Mouse (Mus musculus): ENCODE results near the gene Crybb1. TPM values are rescaled to one million over a fixed set of nuclear protein-coding genes. Genes with fewer than 3 reads are reported as not detected.

Gene Crybb1
- polyA plus RNA-seq, 1 experiment = 0.06 TPM

- no peaks in the 10 kb centered on the region for H3K79me2 ChIP-seq (ENCODE audit: control insufficient read depth, insufficient read depth)
- H3K4me3 ChIP-seq (ENCODE audit: insufficient read depth, poor library complexity, severe bottlenecking) = no peak overlapping the region
- no peak for TF ChIP-seq MAX (IDR thresholded peaks at IDR 0.05)
- H3K27me3 ChIP-seq (ENCODE audit: control insufficient read depth, insufficient read depth, insufficient read length) = peaks cover under 1% of the 10 kb centered on the region
- no peak overlapping the region for H3ac ChIP-seq (ENCODE audit: control insufficient read depth, insufficient read length, low read depth)
- H3K36me3 ChIP-seq (ENCODE audit: control insufficient read depth, insufficient read depth) = no peaks in the 10 kb centered on the region
- no peaks in the 10 kb centered on the region for H3K79me3 ChIP-seq (ENCODE audit: low read depth)
These were observed 39.3 kb upstream of the Crybb1 start for GRCm38 (mm10) chr5:112216335-112216734.

- Histone ChIP-seq H3K79me2 (ENCODE audit: control insufficient read depth, insufficient read depth) (no peaks in the 10 kb centered on the region), H3K27me3 (ENCODE audit: control insufficient read depth, insufficient read depth, insufficient read length) (no peaks in the 10 kb centered on the region), H3K4me3 (ENCODE audit: insufficient read depth, poor library complexity, severe bottlenecking) (no peak overlapping the region), H3K36me3 (ENCODE audit: control insufficient read depth, insufficient read depth) (no peaks in the 10 kb centered on the region), H3K79me3 (ENCODE audit: low read depth) (no peaks in the 10 kb centered on the region), H3ac (ENCODE audit: control insufficient read depth, insufficient read length, low read depth) (no peak overlapping the region)
- TF ChIP-seq MYOD1 (IDR thresholded peaks at IDR 0.05; ENCODE audit: control insufficient read depth, insufficient read length, low read depth) (no peak), MYOG (IDR thresholded peaks at IDR 0.05; ENCODE audit: control insufficient read depth, extremely low read depth, insufficient read length) (no peak), FOSL1 (IDR thresholded peaks at IDR 0.05; ENCODE audit: insufficient read depth, low read length, poor library complexity, severe bottlenecking) (no peak), CTCF (IDR thresholded peaks at IDR 0.05; ENCODE audit: control insufficient read depth, insufficient read depth, insufficient read length) (no peak), CEBPB (IDR thresholded peaks at IDR 0.05; ENCODE audit: low read depth) (no peak), USF1 (IDR thresholded peaks at IDR 0.05; ENCODE audit: low read depth) (no peak), MAX (IDR thresholded peaks at IDR 0.05) (no peak)
These were observed 38.6 kb upstream of the Crybb1 start for GRCm38 (mm10) chr5:112217031-112217430.

GRCm38 (mm10) chr5:112218679-112219078 is 36.9 kb upstream of the Crybb1 start:
- TF ChIP-seq MYOG (IDR thresholded peaks at IDR 0.05; ENCODE audit: control insufficient read depth, extremely low read depth, insufficient read length) (no peak), CTCF (IDR thresholded peaks at IDR 0.05; ENCODE audit: control insufficient read depth, insufficient read depth, insufficient read length) (no peak), MYOD1 (IDR thresholded peaks at IDR 0.05; ENCODE audit: control insufficient read depth, insufficient read length, low read depth) (no peak), CEBPB (IDR thresholded peaks at IDR 0.05; ENCODE audit: low read depth) (no peak), USF1 (IDR thresholded peaks at IDR 0.05; ENCODE audit: low read depth) (no peak), MAX (IDR thresholded peaks at IDR 0.05) (no peak), FOSL1 (IDR thresholded peaks at IDR 0.05; ENCODE audit: insufficient read depth, low read length, poor library complexity, severe bottlenecking) (no peak)
- no peak overlapping the region for H3K4me3 ChIP-seq (ENCODE audit: insufficient read depth, poor library complexity, severe bottlenecking)
- H3K27me3 ChIP-seq (ENCODE audit: control insufficient read depth, insufficient read depth, insufficient read length) = no peaks in the 10 kb centered on the region
- no peaks in the 10 kb centered on the region for H3K79me2 ChIP-seq (ENCODE audit: control insufficient read depth, insufficient read depth)
- H3K36me3 ChIP-seq (ENCODE audit: control insufficient read depth, insufficient read depth) = no peaks in the 10 kb centered on the region
- no peak overlapping the region for H3ac ChIP-seq (ENCODE audit: control insufficient read depth, insufficient read length, low read depth)
- H3K79me3 ChIP-seq (ENCODE audit: low read depth) = no peaks in the 10 kb centered on the region

- no peak for TF ChIP-seq FOSL1 (IDR thresholded peaks at IDR 0.05; ENCODE audit: insufficient read depth, low read length, poor library complexity, severe bottlenecking)
- Histone ChIP-seq H3K27me3 (ENCODE audit: control insufficient read depth, insufficient read depth, insufficient read length) (no peaks in the 10 kb centered on the region), H3K36me3 (ENCODE audit: control insufficient read depth, insufficient read depth) (no peaks in the 10 kb centered on the region)
These were observed 36.2 kb upstream of the Crybb1 start for GRCm38 (mm10) chr5:112219398-112219797.

GRCm38 (mm10) chr5:112220203-112220602 is 35.4 kb upstream of the Crybb1 start:
- peaks cover 5% of the 10 kb centered on the region for H3K27me3 ChIP-seq (ENCODE audit: control insufficient read depth, insufficient read depth, insufficient read length)
- H3K79me3 ChIP-seq (ENCODE audit: low read depth) = no peaks in the 10 kb centered on the region
- no peaks in the 10 kb centered on the region for H3K36me3 ChIP-seq (ENCODE audit: control insufficient read depth, insufficient read depth)
- TF ChIP-seq USF1 (IDR thresholded peaks at IDR 0.05; ENCODE audit: low read depth) (no peak), MAX (IDR thresholded peaks at IDR 0.05) (no peak), CTCF (IDR thresholded peaks at IDR 0.05; ENCODE audit: control insufficient read depth, insufficient read depth, insufficient read length) (no peak), FOSL1 (IDR thresholded peaks at IDR 0.05; ENCODE audit: insufficient read depth, low read length, poor library complexity, severe bottlenecking) (no peak), MYOD1 (IDR thresholded peaks at IDR 0.05; ENCODE audit: control insufficient read depth, insufficient read length, low read depth) (no peak), MYOG (IDR thresholded peaks at IDR 0.05; ENCODE audit: control insufficient read depth, extremely low read depth, insufficient read length) (no peak), CEBPB (IDR thresholded peaks at IDR 0.05; ENCODE audit: low read depth) (no peak)
- H3K4me3 ChIP-seq (ENCODE audit: insufficient read depth, poor library complexity, severe bottlenecking) = no peak overlapping the region
- H3K79me2 ChIP-seq (ENCODE audit: control insufficient read depth, insufficient read depth) = no peaks in the 10 kb centered on the region
- no peak overlapping the region for H3ac ChIP-seq (ENCODE audit: control insufficient read depth, insufficient read length, low read depth)

More at GRCm38 (mm10) chr5:112219398-112219797, 36.2 kb upstream of the Crybb1 start:
- H3K79me3 ChIP-seq (ENCODE audit: low read depth) = no peaks in the 10 kb centered on the region
- H3ac ChIP-seq (ENCODE audit: control insufficient read depth, insufficient read length, low read depth) = no peak overlapping the region
- H3K79me2 ChIP-seq (ENCODE audit: control insufficient read depth, insufficient read depth) = no peaks in the 10 kb centered on the region
- H3K4me3 ChIP-seq (ENCODE audit: insufficient read depth, poor library complexity, severe bottlenecking) = no peak overlapping the region

- peaks cover 32% of the 10 kb centered on the region for H3K27me3 ChIP-seq (ENCODE audit: control insufficient read depth, insufficient read depth, insufficient read length)
- no peaks in the 10 kb centered on the region for H3K36me3 ChIP-seq (ENCODE audit: control insufficient read depth, insufficient read depth)
- H3K79me2 ChIP-seq (ENCODE audit: control insufficient read depth, insufficient read depth) = no peaks in the 10 kb centered on the region
- TF ChIP-seq CEBPB (IDR thresholded peaks at IDR 0.05; ENCODE audit: low read depth) = no peak
- TF ChIP-seq USF1 (IDR thresholded peaks at IDR 0.05; ENCODE audit: low read depth) = no peak
- H3K4me3 ChIP-seq (ENCODE audit: insufficient read depth, poor library complexity, severe bottlenecking) = no peak overlapping the region
- H3K79me3 ChIP-seq (ENCODE audit: low read depth) = no peaks in the 10 kb centered on the region
- H3ac ChIP-seq (ENCODE audit: control insufficient read depth, insufficient read length, low read depth) = no peak overlapping the region
These were observed 30.0 kb upstream of the Crybb1 start for GRCm38 (mm10) chr5:112225591-112225990.

Data from C2C12 (cell line).